In genomic region chr14:47823696-47824095, GRCm38 (mm10) we compare ENCODE assay signal across 15 mouse cellular contexts.
DNase-seq lines count a peak whose midpoint lies in the region; ATAC-seq and TF ChIP-seq lines count a peak whose summit lies in the region.
"Had no signal": no experiment of that assay in that cellular context is flagged by ENCODE, and none has a peak within 500 bp of the region (broad histone marks: within the 10 kb centered on the region; RNA-seq: fewer than 3 reads in every experiment).

No protein-coding gene starts in this region.

- no peaks in the 10 kb centered on the region for H3K36me3 ChIP-seq in kidney, postnatal 0 days (ENCODE audit: insufficient read depth, low read length)
- no peaks in the 10 kb centered on the region for H3K36me3 ChIP-seq in stomach, embryonic 15.5 days
- H3K36me3 ChIP-seq in stomach, postnatal 0 days (ENCODE audit: control insufficient read depth, insufficient read depth, low read length): no peaks in the 10 kb centered on the region
- no peaks in the 10 kb centered on the region for H3K36me3 ChIP-seq in intestine, embryonic 16.5 days (ENCODE audit: control insufficient read depth, insufficient read depth, low read length)
- H3K36me3 ChIP-seq: embryonic facial prominence, embryonic 13.5 days; neural tube, embryonic 12.5 days had no signal

- no peak for ATAC-seq in kidney, postnatal 0 days (replicated peaks; ENCODE audit: low FRiP score, low read depth)
- ATAC-seq in stomach, embryonic 15.5 days (ENCODE audit: insufficient read depth, low FRiP score, low read depth): 0 out of 2 replicates have a peak, but pooled peaks have one; percentile 33
- ATAC-seq in stomach, postnatal 0 days (ENCODE audit: low FRiP score, low TSS enrichment): no peak
- peak; percentile 75 for ATAC-seq in intestine, embryonic 16.5 days
- ATAC-seq: hindbrain, postnatal 0 days had no signal

- no peak for TF ChIP-seq CTCF in kidney, postnatal 0 days (IDR thresholded peaks at IDR 0.05; ENCODE audit: low read depth)
- TF ChIP-seq CTCF in stomach, postnatal 0 days (IDR thresholded peaks at IDR 0.05; ENCODE audit: low read depth): no peak

- no peak overlapping the region for H3K4me2 ChIP-seq in kidney, postnatal 0 days (ENCODE audit: low read length)
- no peak overlapping the region for H3K4me2 ChIP-seq in stomach, embryonic 15.5 days
- H3K4me2 ChIP-seq in stomach, postnatal 0 days (replicated peaks; ENCODE audit: low read depth): no peak overlapping the region
- H3K4me2 ChIP-seq in intestine, embryonic 16.5 days (ENCODE audit: low read depth, low read length): no peak overlapping the region
- H3K4me2 ChIP-seq: embryonic facial prominence, embryonic 13.5 days; heart, embryonic 11.5 days; neural tube, embryonic 12.5 days had no signal

- H3K9ac ChIP-seq in kidney, postnatal 0 days (ENCODE audit: low read depth, low read length): no peak overlapping the region
- no peak overlapping the region for H3K9ac ChIP-seq in stomach, embryonic 15.5 days
- no peak overlapping the region for H3K9ac ChIP-seq in stomach, postnatal 0 days (ENCODE audit: low read length)
- H3K9ac ChIP-seq in intestine, embryonic 16.5 days (ENCODE audit: low read depth, low read length): 0 out of 2 replicates have a peak overlapping the region, but pooled peaks have one; percentile 1
- H3K9ac ChIP-seq: embryonic facial prominence, embryonic 13.5 days; neural tube, embryonic 12.5 days had no signal

- 47% methylated on average over 8 of the region's 8 CpGs for WGBS in kidney, postnatal 0 days
- WGBS in stomach, embryonic 15.5 days: 53% methylated on average over 8 of the region's 8 CpGs
- 54% methylated on average over 8 of the region's 8 CpGs for WGBS in stomach, postnatal 0 days
- WGBS in intestine, embryonic 16.5 days: 50% methylated on average over 8 of the region's 8 CpGs

- no peak overlapping the region for H3K4me3 ChIP-seq in kidney, postnatal 0 days (replicated peaks; ENCODE audit: low read depth, low read length)
- no peak overlapping the region for H3K4me3 ChIP-seq in stomach, embryonic 15.5 days (replicated peaks)
- no peak overlapping the region for H3K4me3 ChIP-seq in stomach, postnatal 0 days (ENCODE audit: low read depth, low read length)
- no peak overlapping the region for H3K4me3 ChIP-seq in intestine, embryonic 16.5 days (ENCODE audit: low read length)
- H3K4me3 ChIP-seq: embryonic facial prominence, embryonic 13.5 days; neural tube, embryonic 12.5 days had no signal

- peak overlapping the region; percentile 10; the same call in 1 of the 2 replicates for H3K27ac ChIP-seq in kidney, postnatal 0 days
- no peak overlapping the region for H3K27ac ChIP-seq in stomach, embryonic 15.5 days
- H3K27ac ChIP-seq in stomach, postnatal 0 days (replicated peaks): no peak overlapping the region
- peak overlapping the region; percentile 46; the same call in 1 of the 2 replicates for H3K27ac ChIP-seq in intestine, embryonic 16.5 days (ENCODE audit: low read length)
- H3K27ac ChIP-seq: embryonic facial prominence, embryonic 13.5 days; hindbrain, postnatal 0 days; neural tube, embryonic 12.5 days had no signal

- no peak for TF ChIP-seq EP300 in stomach, postnatal 0 days (optimal IDR thresholded peaks at IDR 0.05)

- H3K27me3 ChIP-seq in kidney, postnatal 0 days (ENCODE audit: insufficient read depth, low read length): no peaks in the 10 kb centered on the region
- no peaks in the 10 kb centered on the region for H3K27me3 ChIP-seq in stomach, embryonic 15.5 days (replicated peaks)
- H3K27me3 ChIP-seq in stomach, postnatal 0 days (ENCODE audit: control insufficient read depth, insufficient read depth, low read length): no peaks in the 10 kb centered on the region
- H3K27me3 ChIP-seq in intestine, embryonic 16.5 days (replicated peaks; ENCODE audit: control insufficient read depth, insufficient read depth, low read length): no peaks in the 10 kb centered on the region
- H3K27me3 ChIP-seq: embryonic facial prominence, embryonic 13.5 days; neural tube, embryonic 12.5 days had no signal

- 0 out of 2 replicates have a peak, but pooled peaks cover 5% of the 10 kb centered on the region for H3K4me1 ChIP-seq in kidney, postnatal 0 days (replicated peaks; ENCODE audit: insufficient read depth, low read length)
- peaks cover 7% of the 10 kb centered on the region; the same call in 1 of the 2 replicates for H3K4me1 ChIP-seq in stomach, embryonic 15.5 days
- H3K4me1 ChIP-seq in stomach, postnatal 0 days (replicated peaks; ENCODE audit: control insufficient read depth, insufficient read depth): no peaks in the 10 kb centered on the region
- peaks cover 9% of the 10 kb centered on the region for H3K4me1 ChIP-seq in intestine, embryonic 16.5 days (ENCODE audit: control insufficient read depth, insufficient read depth, low read length)
- H3K4me1 ChIP-seq: embryonic facial prominence, embryonic 13.5 days; neural tube, embryonic 12.5 days had no signal

- DNase-seq in kidney, postnatal 0 days (ENCODE audit: low spot score): no peak
- DNase-seq in kidney, postnatal 4 days: no peak
- DNase-seq in stomach, postnatal 0 days (ENCODE audit: low spot score): no peak
- peak; percentile 2 to 16 for DNase-seq in thymus, postnatal 36 days
- no peak for DNase-seq in left cerebral cortex, adult 9 months (ENCODE audit: low spot score in 2 of 2)
- DNase-seq in adrenal gland, adult 18-20 months (ENCODE audit: low spot score in 2 of 2): no peak
- DNase-seq: cerebellum, adult 11 months; cerebellum, postnatal 25 days; gastrocnemius, postnatal 36 days had no signal

- no peaks in the 10 kb centered on the region for H3K9me3 ChIP-seq in kidney, postnatal 0 days (replicated peaks; ENCODE audit: low read length)
- no peaks in the 10 kb centered on the region for H3K9me3 ChIP-seq in stomach, embryonic 15.5 days
- no peaks in the 10 kb centered on the region for H3K9me3 ChIP-seq in stomach, postnatal 0 days (ENCODE audit: control insufficient read depth, low read length)
- no peaks in the 10 kb centered on the region for H3K9me3 ChIP-seq in intestine, embryonic 16.5 days (ENCODE audit: control insufficient read depth, low read length)
- H3K9me3 ChIP-seq: embryonic facial prominence, embryonic 13.5 days; neural tube, embryonic 12.5 days had no signal

Comparison
In these comparisons a context has a peak if more than half of its experiments do, and no peak if none do; other contexts are left out.
1. ATAC-seq: peak in stomach, embryonic 15.5 days (single experiment) and intestine, embryonic 16.5 days (single experiment); none in kidney, postnatal 0 days (single experiment) and stomach, postnatal 0 days (single experiment).
2. DNase-seq: peak in thymus, postnatal 36 days (2 of 2); none in kidney, postnatal 0 days (single experiment), kidney, postnatal 4 days (0 of 2), stomach, postnatal 0 days (single experiment), left cerebral cortex, adult 9 months (0 of 2) and adrenal gland, adult 18-20 months (0 of 2).
3. H3K27ac ChIP-seq: peak in kidney, postnatal 0 days (single experiment) and intestine, embryonic 16.5 days (single experiment); none in stomach, embryonic 15.5 days (single experiment) and stomach, postnatal 0 days (single experiment).